Mouse (Mus musculus) bone marrow macrophage, adult 2 months (primary cell): ENCODE data around the gene Ccdc106.

Experiments
- CTCF ChIP-seq: IDR thresholded peaks from 2 replicates; pipeline ENCODE4 v1.5.1; 2012; ENCODE audit warnings: low read depth, mild to moderate bottlenecking, low read length, moderate library complexity
- POLR2A ChIP-seq: IDR thresholded peaks from 2 replicates; pipeline ENCODE4 v1.6.1; 2012; ENCODE audit warnings: mild to moderate bottlenecking, low read depth, low read length, borderline replicate concordance

GRCm38 (mm10) chr7:5089853-5090252, 69.5 kb downstream of the Ccdc106 start:
- TF ChIP-seq POLR2A, result no peak
- no peak for TF ChIP-seq CTCF
